Mouse (Mus musculus): ENCODE data around the gene Gm15093.
"Not testable (repeated sequence)": the region's sequence is repeated elsewhere in the genome, so short reads cannot be mapped to it uniquely, and the experiment has no call there.

Gm15093 gene

GRCm38 (mm10) chrX:149272077-149272476 is at the start of gene Gm15093:
Gene Gm15093 (plus strand): TSS chrX:149272377.
- not testable (repeated sequence) for DNase-seq (ENCODE audit: low spot score)
